Mouse (Mus musculus) liver, embryonic 15.5 days (tissue): Measurements from ENCODE around the gene Smyd2. TPM values are rescaled to one million over a fixed set of nuclear protein-coding genes. Genes with fewer than 3 reads are reported as not detected.

Experiments used
- ATAC-seq: fragments of 200-750 bp; cut with Nextera tagmentation; 2 replicates; pipeline ENCODE4 v1.8.0; 2017; ENCODE audit warnings: moderate number of reproducible peaks, mild to moderate bottlenecking, moderate library complexity; ENCODE audit not compliant: insufficient read depth
- H3K27ac ChIP-seq: fragments of 300-500 bp; sonication (generic); replicated peaks from 2 replicates; pipeline ENCODE4 v1.5.1; 2015; ENCODE audit warnings: mild to moderate bottlenecking, inconsistent platforms
- H3K27me3 ChIP-seq: fragments of 300-500 bp; sonication (generic); 2 replicates; pipeline ENCODE4 v1.6.1; 2015; ENCODE audit warnings: mild to moderate bottlenecking, inconsistent platforms
- H3K36me3 ChIP-seq: fragments of 300-500 bp; sonication (generic); replicated peaks from 2 replicates; pipeline ENCODE4 v1.6.1; 2015; ENCODE audit warnings: moderate library complexity, mild to moderate bottlenecking, inconsistent platforms
- H3K4me1 ChIP-seq: fragments of 300-500 bp; sonication (generic); replicated peaks from 2 replicates; pipeline ENCODE4 v1.6.1; 2015; ENCODE audit warnings: inconsistent platforms
- H3K4me2 ChIP-seq: fragments of 300-500 bp; sonication (generic); 2 replicates; pipeline ENCODE4 v1.6.1; 2015; ENCODE audit warnings: moderate library complexity, mild to moderate bottlenecking, inconsistent platforms
- H3K4me3 ChIP-seq: fragments of 300-500 bp; sonication (generic); replicated peaks from 2 replicates; pipeline ENCODE4 v1.5.1; 2015; ENCODE audit warnings: mild to moderate bottlenecking, inconsistent platforms
- H3K9ac ChIP-seq: fragments of 300-500 bp; sonication (generic); 2 replicates; pipeline ENCODE4 v1.6.1; 2015; ENCODE audit warnings: moderate library complexity, mild to moderate bottlenecking, inconsistent platforms
- H3K9me3 ChIP-seq: fragments of 300-500 bp; sonication (generic); replicated peaks from 2 replicates; pipeline ENCODE4 v1.6.1; 2016; ENCODE audit warnings: inconsistent platforms
- WGBS: fragments of 180-500 bp; shearing (Covaris S2); methylation state at CpG from one replicate; pipeline ENCODE4 v1.1.7; 2015; ENCODE audit warnings: mixed read lengths; ENCODE audit not compliant: insufficient replicate concordance; 5-methylcytosine and 5-hydroxymethylcytosine counted together
- polyA plus RNA-seq: library from polyadenylated mRNA; unstranded; fragments of >200 nt; fragmentation: Nextera tagmentation; extraction: Ambion mirVana; gene quantifications from 2 replicates; pipeline ENCODE4 v1.2.1, GENCODE M21; 2015

The Smyd2 gene
- polyA plus RNA-seq, 1 experiment from 2014 or later = 27.2 TPM

DNA sequence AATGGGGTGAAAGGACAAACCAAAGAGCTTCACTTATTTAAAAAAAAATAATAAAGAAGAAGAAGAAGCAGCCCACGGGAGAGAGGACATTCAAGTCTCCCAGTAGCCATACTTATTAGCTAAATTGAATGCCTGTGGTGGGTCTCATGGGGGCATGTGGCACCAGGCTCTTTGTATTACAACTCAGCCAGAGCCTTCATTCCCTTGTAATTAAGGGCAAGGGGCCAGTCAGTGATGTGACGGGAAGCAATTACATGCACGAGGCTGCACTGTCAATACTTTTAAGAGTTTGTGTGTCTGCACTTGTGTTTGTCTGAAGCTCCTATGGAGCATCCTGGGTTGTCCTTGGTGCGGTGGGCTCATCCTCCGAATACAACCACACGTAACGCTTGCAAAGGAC lies 10.8 kb upstream of the Smyd2 start:
- Histone ChIP-seq H3K4me1 (peaks cover 8% of the 10 kb centered on the region; the same call in 1 of the 2 replicates), H3K4me2 (no peak overlapping the region), H3K36me3 (no peaks in the 10 kb centered on the region), H3K4me3 (no peak overlapping the region), H3K9me3 (no peaks in the 10 kb centered on the region), H3K27me3 (no peaks in the 10 kb centered on the region), H3K9ac (no peak overlapping the region), H3K27ac (no peak overlapping the region)
- no peak for ATAC-seq
- 73% methylated on average over 7 of the region's 7 CpGs for WGBS

DNA sequence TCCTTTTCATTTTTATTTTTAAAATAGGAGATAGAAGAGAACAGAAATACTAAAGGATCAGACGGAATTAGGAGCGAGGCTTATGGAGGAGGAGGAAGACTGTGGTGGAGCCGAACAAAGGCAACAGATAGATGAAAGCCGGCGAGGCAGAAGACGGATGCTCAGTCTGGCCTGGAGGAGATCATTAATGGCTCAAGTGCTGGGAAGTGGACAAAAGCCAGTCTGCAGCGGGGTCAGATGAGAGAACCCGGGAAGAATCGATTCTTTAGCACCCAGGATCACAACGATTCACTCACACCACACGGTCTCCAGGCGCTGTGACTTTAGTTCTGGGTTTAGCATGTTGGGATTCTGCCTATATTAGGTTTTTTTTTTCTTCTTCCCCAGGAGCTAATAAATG lies 10.0 kb upstream of the Smyd2 start:
- Histone ChIP-seq H3K4me3 (no peak overlapping the region), H3K36me3 (no peaks in the 10 kb centered on the region), H3K27ac (no peak overlapping the region), H3K9me3 (no peaks in the 10 kb centered on the region), H3K4me1 (peaks cover 8% of the 10 kb centered on the region; the same call in 1 of the 2 replicates), H3K27me3 (no peaks in the 10 kb centered on the region), H3K4me2 (no peak overlapping the region), H3K9ac (no peak overlapping the region)
- no peak for ATAC-seq
- 79% methylated on average over 12 of the region's 12 CpGs for WGBS

DNA sequence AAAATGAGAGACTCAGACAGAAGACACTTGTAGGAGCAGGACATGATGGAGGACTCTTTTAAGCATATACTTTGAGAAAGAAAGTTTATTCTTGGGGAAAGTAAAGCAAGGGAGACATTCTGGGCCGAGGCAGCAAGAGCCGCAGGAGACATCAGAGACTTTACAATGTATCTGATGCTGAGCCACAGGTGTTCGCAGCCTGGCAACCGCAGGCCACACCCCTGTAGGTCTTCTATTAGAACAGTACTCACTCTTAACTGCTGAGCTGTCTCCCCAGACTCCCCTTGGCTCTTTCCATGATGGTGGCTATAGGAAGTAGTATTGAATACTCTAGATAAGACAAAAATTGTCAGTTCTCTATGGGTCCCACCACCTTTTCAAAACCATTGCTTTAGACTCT lies 7.7 kb upstream of the Smyd2 start:
- H3K4me1 ChIP-seq = peaks cover 8% of the 10 kb centered on the region; the same call in 1 of the 2 replicates
- WGBS = 47% methylated on average over 4 of the region's 4 CpGs
- ATAC-seq = no peak
- no peaks in the 10 kb centered on the region for H3K9me3 ChIP-seq
- H3K9ac ChIP-seq = no peak overlapping the region
- no peak overlapping the region for H3K4me2 ChIP-seq
- H3K36me3 ChIP-seq = no peaks in the 10 kb centered on the region
- no peak overlapping the region for H3K27ac ChIP-seq
- H3K27me3 ChIP-seq = no peaks in the 10 kb centered on the region
- H3K4me3 ChIP-seq = no peak overlapping the region

DNA sequence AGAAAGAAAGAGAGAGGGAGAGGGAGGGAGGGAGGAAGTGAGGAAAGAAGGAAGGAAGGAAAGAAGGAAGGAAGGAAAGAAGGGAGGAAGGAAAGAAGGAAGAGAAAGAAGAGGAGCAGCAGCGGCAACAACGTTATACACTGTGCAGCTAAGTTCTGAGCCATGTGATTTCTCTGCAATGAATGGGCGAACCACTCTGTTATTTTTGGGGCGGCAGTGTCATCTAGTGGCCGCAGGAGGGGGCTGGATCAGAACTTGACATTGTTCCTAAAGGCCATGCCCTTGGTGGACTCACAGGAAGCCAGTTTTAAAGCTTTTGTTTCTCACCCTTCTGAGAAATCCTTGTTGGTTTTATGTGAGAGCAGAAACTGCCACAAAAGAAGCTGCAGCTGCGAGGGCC lies 5.5 kb upstream of the Smyd2 start:
- 4% methylated on average over 6 of the region's 6 CpGs for WGBS
- no peak for ATAC-seq
- no peak overlapping the region for H3K4me2 ChIP-seq

GRCm38 (mm10) chr1:189926279-189926678 lies 4.1 kb upstream of the Smyd2 start:
- Histone ChIP-seq H3K4me3 (no peak overlapping the region), H3K9me3 (no peaks in the 10 kb centered on the region), H3K9ac (no peak overlapping the region), H3K27ac (no peak overlapping the region), H3K36me3 (no peaks in the 10 kb centered on the region), H3K4me1 (peaks cover 15% of the 10 kb centered on the region), H3K27me3 (no peaks in the 10 kb centered on the region), H3K4me2 (no peak overlapping the region)
- 60% methylated on average over 8 of the region's 8 CpGs for WGBS
- ATAC-seq = no peak

More for the DNA sequence above, 5.5 kb upstream of the Smyd2 start:
- Histone ChIP-seq H3K4me3 (no peak overlapping the region), H3K27ac (no peak overlapping the region), H3K9ac (no peak overlapping the region), H3K27me3 (no peaks in the 10 kb centered on the region), H3K9me3 (no peaks in the 10 kb centered on the region), H3K36me3 (no peaks in the 10 kb centered on the region), H3K4me1 (peaks cover 2% of the 10 kb centered on the region; the same call in 1 of the 2 replicates)

DNA sequence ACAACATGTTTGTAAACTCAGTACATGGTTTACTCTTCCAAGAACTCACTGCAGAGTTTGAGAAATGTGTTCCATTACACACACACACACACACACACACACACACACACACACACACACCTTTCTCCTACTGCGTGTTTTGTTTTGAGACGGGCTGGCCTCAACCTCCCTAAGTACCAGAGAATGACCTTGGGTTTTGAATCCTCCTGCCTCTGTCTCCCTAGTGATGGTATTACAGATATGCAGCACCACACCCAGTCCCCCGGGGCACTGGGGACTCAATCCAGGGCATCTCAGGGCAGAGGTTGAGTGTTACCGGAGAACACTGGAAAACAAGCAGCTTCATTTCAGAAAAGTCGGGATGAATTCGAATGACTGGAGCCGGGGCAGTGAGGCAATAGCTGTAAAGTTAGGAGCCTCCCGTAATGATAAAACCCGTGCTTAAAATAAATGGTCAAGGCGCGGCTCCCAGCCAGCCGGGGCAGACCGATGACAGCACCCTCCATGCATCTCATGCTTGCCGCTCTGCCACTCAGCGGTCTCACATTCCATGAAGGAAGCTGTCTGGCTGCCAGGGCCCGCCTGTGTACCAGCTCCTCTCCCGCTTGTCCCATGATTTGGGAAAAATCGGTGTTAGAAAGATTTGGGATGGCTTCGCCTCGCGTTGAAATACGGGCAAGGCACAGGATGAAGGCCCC lies 1.9 kb upstream of the Smyd2 start:
- peaks cover 20% of the 10 kb centered on the region for H3K4me1 ChIP-seq
- no peaks in the 10 kb centered on the region for H3K36me3 ChIP-seq
- H3K27ac ChIP-seq = no peak overlapping the region
- no peaks in the 10 kb centered on the region for H3K9me3 ChIP-seq
- no peak for ATAC-seq
- H3K9ac ChIP-seq = no peak overlapping the region
- H3K27me3 ChIP-seq = no peaks in the 10 kb centered on the region
- WGBS = 76% methylated on average over 22 of the region's 22 CpGs
- H3K4me2 ChIP-seq = no peak overlapping the region
- H3K4me3 ChIP-seq = no peak overlapping the region

DNA sequence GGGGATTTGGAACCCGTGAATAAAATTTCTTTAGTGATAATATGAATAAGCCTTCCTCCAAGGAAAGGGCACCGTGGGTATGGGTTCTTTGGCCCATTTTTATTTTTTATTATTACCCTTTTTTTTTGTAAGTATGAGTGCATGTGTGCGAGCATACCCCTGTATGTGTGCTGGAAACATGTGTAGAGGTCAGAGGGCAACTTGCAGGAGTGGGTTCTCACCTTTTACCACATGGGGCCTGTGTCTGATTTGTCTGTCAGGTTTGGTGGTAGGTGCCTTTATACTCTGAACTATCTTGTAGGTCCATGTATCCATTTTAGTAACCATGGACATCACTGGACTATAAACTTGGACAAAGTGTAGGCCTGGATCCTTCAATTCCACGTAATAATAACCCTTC lies 994 bp upstream of the Smyd2 start:
- no peak overlapping the region for H3K4me3 ChIP-seq
- H3K27ac ChIP-seq = no peak overlapping the region
- no peak for ATAC-seq
- peaks cover 20% of the 10 kb centered on the region for H3K4me1 ChIP-seq
- WGBS = 69% methylated on average over 4 of the region's 4 CpGs
- no peaks in the 10 kb centered on the region for H3K27me3 ChIP-seq
- H3K36me3 ChIP-seq = no peaks in the 10 kb centered on the region
- H3K9me3 ChIP-seq = no peaks in the 10 kb centered on the region
- H3K9ac ChIP-seq = no peak overlapping the region
- peak overlapping the region; percentile 92 for H3K4me2 ChIP-seq

GRCm38 (mm10) chr1:189922721-189923120 lies 558 bp upstream of the Smyd2 start:
- 26% methylated on average over 9 of the region's 9 CpGs for WGBS
- peak overlapping the region; percentile 68 for H3K4me3 ChIP-seq
- peak overlapping the region; percentile 56; the same call in 1 of the 2 replicates for H3K9ac ChIP-seq
- H3K36me3 ChIP-seq = no peaks in the 10 kb centered on the region
- H3K9me3 ChIP-seq = no peaks in the 10 kb centered on the region
- ATAC-seq = no peak
- peaks cover 20% of the 10 kb centered on the region for H3K4me1 ChIP-seq
- no peaks in the 10 kb centered on the region for H3K27me3 ChIP-seq
- peak overlapping the region; percentile 92 for H3K4me2 ChIP-seq
- no peak overlapping the region for H3K27ac ChIP-seq

- Histone ChIP-seq H3K36me3 (no peaks in the 10 kb centered on the region), H3K4me1 (peaks cover 20% of the 10 kb centered on the region), H3K4me3 (peak overlapping the region; percentile 68), H3K9ac (peak overlapping the region; percentile 56; the same call in 1 of the 2 replicates), H3K27ac (no peak overlapping the region), H3K4me2 (peak overlapping the region; percentile 92), H3K27me3 (no peaks in the 10 kb centered on the region), H3K9me3 (no peaks in the 10 kb centered on the region)
- no peak for ATAC-seq
- WGBS = 3% methylated on average over 4 of the region's 4 CpGs
These were observed 670 bp downstream of the Smyd2 start for GRCm38 (mm10) chr1:189921568-189921817.

- Histone ChIP-seq H3K4me1 (peaks cover 20% of the 10 kb centered on the region), H3K9me3 (no peaks in the 10 kb centered on the region), H3K4me3 (peak overlapping the region; percentile 68), H3K4me2 (peak overlapping the region; percentile 92), H3K36me3 (no peaks in the 10 kb centered on the region), H3K27ac (no peak overlapping the region), H3K27me3 (no peaks in the 10 kb centered on the region), H3K9ac (0 out of 2 replicates have a peak overlapping the region, but pooled peaks have one; percentile 56)
- 37% methylated on average over 28 of the region's 28 CpGs for WGBS
- ATAC-seq = no peak
These were observed 1.2 kb downstream of the Smyd2 start for GRCm38 (mm10) chr1:189920701-189921567.

DNA sequence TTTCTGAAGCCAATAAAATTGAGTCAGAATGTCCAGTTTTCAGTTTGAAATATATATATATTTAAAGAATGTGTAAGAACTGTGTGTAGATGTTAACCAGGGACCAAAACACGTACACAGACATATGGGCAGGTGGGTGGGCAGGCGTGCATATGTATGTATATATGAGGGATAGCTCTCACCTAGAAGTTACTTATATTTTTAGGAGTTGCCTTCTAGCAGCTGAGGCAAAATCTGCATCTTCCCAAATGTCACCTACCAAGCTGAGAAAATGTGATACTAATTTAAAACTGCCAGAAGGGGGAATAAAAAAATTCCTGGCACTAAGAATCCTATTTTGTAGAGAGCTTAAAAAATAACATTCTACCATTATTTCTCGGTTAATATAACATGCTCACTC lies 2.4 kb downstream of the Smyd2 start:
- WGBS = 72% methylated on average over 3 of the region's 3 CpGs
- ATAC-seq = no peak
- no peak overlapping the region for H3K9ac ChIP-seq

More for the DNA sequence above, 2.4 kb downstream of the Smyd2 start:
- Histone ChIP-seq H3K36me3 (no peaks in the 10 kb centered on the region), H3K4me1 (peaks cover 20% of the 10 kb centered on the region), H3K4me2 (no peak overlapping the region), H3K27me3 (no peaks in the 10 kb centered on the region), H3K4me3 (no peak overlapping the region), H3K27ac (no peak overlapping the region), H3K9me3 (no peaks in the 10 kb centered on the region)
